Mouse (Mus musculus) forebrain, embryonic 15.5 days (tissue): ENCODE measurements at regions not wholly inside any gene's neighbourhood (a gene's known extent, or its start where the extent isn't known, plus 50 kb on each side); places are given as distances from the start of the nearest gene placed in this dataset.
"Not testable (repeated sequence)": the region's sequence is repeated elsewhere in the genome, so short reads cannot be mapped to it uniquely, and the experiment has no call there.

Experiments
- ATAC-seq: fragments of 200-750 bp; cut with Nextera tagmentation; replicated peaks from 2 replicates; pipeline ENCODE4 v1.8.0; 2017; ENCODE audit warnings: mild to moderate bottlenecking, moderate TSS enrichment, moderate library complexity
- H3K27ac ChIP-seq: fragments of 300-500 bp; sonication (generic); replicated peaks from 2 replicates; pipeline ENCODE4 v1.5.1; 2015; ENCODE audit warnings: mild to moderate bottlenecking, inconsistent platforms
- H3K27me3 ChIP-seq: fragments of 300-500 bp; sonication (generic); 2 replicates; pipeline ENCODE4 v1.6.1; 2015; ENCODE audit warnings: inconsistent platforms
- H3K36me3 ChIP-seq: fragments of 300-500 bp; sonication (generic); 2 replicates; pipeline ENCODE4 v1.6.1; 2015; ENCODE audit warnings: mild to moderate bottlenecking, inconsistent platforms
- H3K4me1 ChIP-seq: fragments of 300-500 bp; sonication (generic); 2 replicates; pipeline ENCODE4 v1.6.1; 2015; ENCODE audit warnings: inconsistent platforms
- H3K4me2 ChIP-seq: fragments of 300-500 bp; sonication (generic); replicated peaks from 2 replicates; pipeline ENCODE4 v1.6.1; 2015; ENCODE audit warnings: mild to moderate bottlenecking, inconsistent platforms
- H3K4me3 ChIP-seq: fragments of 300-500 bp; sonication (generic); 2 replicates; pipeline ENCODE4 v1.5.1; 2015; ENCODE audit warnings: mild to moderate bottlenecking, inconsistent platforms
- H3K9ac ChIP-seq: fragments of 300-500 bp; sonication (generic); replicated peaks from 2 replicates; pipeline ENCODE4 v1.6.1; 2015; ENCODE audit warnings: mild to moderate bottlenecking, inconsistent platforms
- H3K9me3 ChIP-seq: fragments of 300-500 bp; sonication (generic); 2 replicates; pipeline ENCODE4 v1.6.1; 2016; ENCODE audit warnings: inconsistent platforms
- WGBS: fragments of 180-500 bp; shearing (Covaris S2); methylation state at CpG from one replicate; pipeline ENCODE4 v1.1.7; 2015; ENCODE audit warnings: mixed read lengths; 5-methylcytosine and 5-hydroxymethylcytosine counted together

DNA sequence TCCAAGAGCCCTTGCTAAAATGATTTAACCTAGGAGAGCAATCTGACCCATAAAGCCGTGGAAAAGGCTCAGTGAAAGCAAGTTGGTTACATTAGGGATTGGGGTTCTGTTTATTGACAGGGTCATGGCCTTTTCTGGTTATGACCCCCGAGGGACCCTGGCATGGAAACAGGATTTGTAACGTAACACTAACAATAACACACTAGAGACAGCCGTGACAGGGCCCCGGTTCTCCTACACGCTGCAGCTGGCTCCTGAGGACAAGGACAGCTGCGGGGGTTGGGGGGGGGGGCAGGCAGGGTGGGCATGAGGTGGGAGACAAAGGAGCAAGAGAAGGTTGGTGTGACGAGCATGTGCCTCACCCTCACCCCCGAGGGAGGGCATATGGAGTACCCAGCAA lies 300.4 kb downstream of the Ets1 start:
- Histone ChIP-seq H3K4me2 (no peak overlapping the region), H3K4me3 (no peak overlapping the region), H3K9ac (no peak overlapping the region), H3K36me3 (no peaks in the 10 kb centered on the region), H3K9me3 (no peaks in the 10 kb centered on the region), H3K27ac (no peak overlapping the region), H3K4me1 (peaks cover 13% of the 10 kb centered on the region), H3K27me3 (0 out of 2 replicates have a peak, but pooled peaks cover 3% of the 10 kb centered on the region)
- ATAC-seq = no peak
- WGBS = 83% methylated on average over 9 of the region's 9 CpGs

DNA sequence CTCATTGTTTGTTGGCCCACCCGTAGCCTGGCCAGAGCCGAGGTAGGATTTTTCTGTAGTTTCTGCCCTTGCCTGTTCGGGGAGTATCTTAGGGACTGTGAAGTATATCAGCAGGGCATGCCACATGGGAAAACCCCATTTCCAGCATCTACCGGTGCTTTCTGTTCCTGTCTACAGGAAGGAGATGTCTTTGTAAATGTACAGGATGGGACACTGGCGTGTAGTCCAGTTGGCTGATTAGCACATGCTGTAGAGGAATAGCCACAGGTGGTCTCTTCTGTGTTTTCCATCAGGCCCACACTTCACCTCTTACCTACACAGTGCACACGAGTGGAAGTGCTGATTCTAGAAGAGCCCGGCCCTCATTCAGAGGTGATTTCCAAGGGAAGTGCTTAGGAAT lies 301.4 kb downstream of the Ets1 start:
- 0 out of 2 replicates have a peak, but pooled peaks cover 3% of the 10 kb centered on the region for H3K27me3 ChIP-seq
- H3K4me1 ChIP-seq = peaks cover 16% of the 10 kb centered on the region
- no peaks in the 10 kb centered on the region for H3K9me3 ChIP-seq
- H3K9ac ChIP-seq = no peak overlapping the region
- no peak overlapping the region for H3K4me2 ChIP-seq
- no peak overlapping the region for H3K27ac ChIP-seq
- no peaks in the 10 kb centered on the region for H3K36me3 ChIP-seq
- no peak for ATAC-seq
- no peak overlapping the region for H3K4me3 ChIP-seq
- 83% methylated on average over 7 of the region's 7 CpGs for WGBS

DNA sequence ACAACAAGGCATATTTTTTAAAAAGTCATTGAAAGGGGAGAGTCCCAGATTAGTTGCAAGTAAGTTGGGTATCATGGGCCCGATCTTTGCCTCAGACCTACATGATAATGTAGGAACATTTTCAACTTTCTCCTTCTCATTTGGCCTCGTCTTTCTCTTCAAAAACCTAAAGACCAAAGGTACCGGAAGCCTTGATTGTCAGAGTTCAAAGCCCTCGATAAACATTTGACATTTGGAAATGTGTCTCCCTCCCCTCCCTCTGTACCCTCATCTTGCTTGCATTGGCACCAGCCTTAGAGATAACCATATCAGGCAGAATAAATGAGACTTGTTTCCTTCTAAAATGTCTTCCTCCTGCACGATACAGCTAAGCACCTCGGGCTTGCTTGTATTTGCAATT lies 302.8 kb downstream of the Ets1 start:
- ATAC-seq = no peak
- Histone ChIP-seq H3K27me3 (0 out of 2 replicates have a peak, but pooled peaks cover 3% of the 10 kb centered on the region), H3K4me3 (no peak overlapping the region), H3K4me2 (no peak overlapping the region), H3K4me1 (peaks cover 16% of the 10 kb centered on the region), H3K27ac (no peak overlapping the region), H3K36me3 (no peaks in the 10 kb centered on the region), H3K9me3 (no peaks in the 10 kb centered on the region), H3K9ac (no peak overlapping the region)
- 92% methylated on average over 6 of the region's 6 CpGs for WGBS

DNA sequence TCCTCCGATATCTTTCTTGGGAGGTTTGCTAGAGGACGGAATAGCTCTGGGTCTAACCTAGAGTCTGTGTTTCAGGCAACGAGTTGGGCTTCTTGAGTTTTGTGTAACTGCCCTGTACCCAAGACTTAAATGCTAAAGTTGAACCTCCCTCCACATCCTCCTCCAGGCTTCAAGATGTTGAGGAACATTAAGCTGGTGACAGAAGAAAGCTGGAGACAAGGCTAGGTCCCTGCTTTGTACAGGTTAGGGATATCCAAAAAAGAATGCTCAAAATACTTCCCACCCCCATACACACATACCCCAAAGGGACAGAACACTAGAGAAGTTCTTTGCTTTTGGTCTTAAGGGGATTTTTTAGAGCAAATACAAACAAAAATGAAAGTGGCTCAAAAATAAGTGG lies 303.6 kb downstream of the Ets1 start:
- no peak for ATAC-seq
- Histone ChIP-seq H3K27ac (no peak overlapping the region), H3K9me3 (no peaks in the 10 kb centered on the region), H3K36me3 (no peaks in the 10 kb centered on the region), H3K27me3 (0 out of 2 replicates have a peak, but pooled peaks cover 3% of the 10 kb centered on the region), H3K9ac (no peak overlapping the region), H3K4me2 (no peak overlapping the region), H3K4me3 (no peak overlapping the region), H3K4me1 (peaks cover 16% of the 10 kb centered on the region)
- 92% methylated on average over 3 of the region's 3 CpGs for WGBS

DNA sequence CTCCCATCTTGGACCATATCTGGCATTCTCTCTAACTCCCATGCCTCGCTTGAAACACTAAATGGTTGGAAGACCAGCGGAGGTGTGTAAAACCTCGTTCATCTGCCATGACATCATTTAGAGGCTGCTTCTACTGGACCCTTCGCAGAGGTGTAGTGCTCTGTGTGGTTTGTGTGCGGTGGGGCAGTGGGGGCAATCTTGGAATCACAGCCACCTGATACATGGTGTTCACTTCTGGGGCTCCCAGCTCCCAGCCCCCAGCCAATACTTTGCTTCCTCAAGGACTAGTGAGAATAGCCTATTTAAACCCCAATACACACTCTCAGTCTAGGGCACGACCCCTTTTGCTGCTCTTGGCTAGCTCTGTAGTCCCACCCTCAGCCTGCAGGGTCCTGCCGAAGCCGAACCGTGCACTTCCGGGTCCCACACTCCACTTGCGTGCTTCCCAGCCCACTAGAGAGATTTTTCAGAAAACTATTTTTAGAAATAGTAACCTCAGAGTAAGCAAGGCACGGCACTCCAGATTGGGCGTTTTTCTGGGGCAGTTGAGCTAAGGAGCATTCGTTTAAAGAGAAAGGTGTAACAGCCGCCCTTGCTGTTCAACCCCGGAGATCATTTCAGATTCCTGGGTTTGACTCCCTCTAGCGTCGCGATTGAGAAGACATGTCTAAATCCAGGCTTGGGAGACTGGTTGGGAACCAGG lies 304.2 kb downstream of the Ets1 start:
- whole genome bisulfite sequencing = 23% methylated on average over 19 of the region's 19 CpGs
- H3K4me3 ChIP-seq = peak overlapping the region; percentile 55
- no peaks in the 10 kb centered on the region for H3K9me3 ChIP-seq
- peak; percentile 91 for ATAC-seq
- H3K27ac ChIP-seq = no peak overlapping the region
- H3K9ac ChIP-seq = peak overlapping the region; percentile 56
- no peaks in the 10 kb centered on the region for H3K36me3 ChIP-seq
- 0 out of 2 replicates have a peak, but pooled peaks cover 3% of the 10 kb centered on the region for H3K27me3 ChIP-seq
- peak overlapping the region; percentile 73 for H3K4me2 ChIP-seq
- peaks cover 16% of the 10 kb centered on the region for H3K4me1 ChIP-seq

DNA sequence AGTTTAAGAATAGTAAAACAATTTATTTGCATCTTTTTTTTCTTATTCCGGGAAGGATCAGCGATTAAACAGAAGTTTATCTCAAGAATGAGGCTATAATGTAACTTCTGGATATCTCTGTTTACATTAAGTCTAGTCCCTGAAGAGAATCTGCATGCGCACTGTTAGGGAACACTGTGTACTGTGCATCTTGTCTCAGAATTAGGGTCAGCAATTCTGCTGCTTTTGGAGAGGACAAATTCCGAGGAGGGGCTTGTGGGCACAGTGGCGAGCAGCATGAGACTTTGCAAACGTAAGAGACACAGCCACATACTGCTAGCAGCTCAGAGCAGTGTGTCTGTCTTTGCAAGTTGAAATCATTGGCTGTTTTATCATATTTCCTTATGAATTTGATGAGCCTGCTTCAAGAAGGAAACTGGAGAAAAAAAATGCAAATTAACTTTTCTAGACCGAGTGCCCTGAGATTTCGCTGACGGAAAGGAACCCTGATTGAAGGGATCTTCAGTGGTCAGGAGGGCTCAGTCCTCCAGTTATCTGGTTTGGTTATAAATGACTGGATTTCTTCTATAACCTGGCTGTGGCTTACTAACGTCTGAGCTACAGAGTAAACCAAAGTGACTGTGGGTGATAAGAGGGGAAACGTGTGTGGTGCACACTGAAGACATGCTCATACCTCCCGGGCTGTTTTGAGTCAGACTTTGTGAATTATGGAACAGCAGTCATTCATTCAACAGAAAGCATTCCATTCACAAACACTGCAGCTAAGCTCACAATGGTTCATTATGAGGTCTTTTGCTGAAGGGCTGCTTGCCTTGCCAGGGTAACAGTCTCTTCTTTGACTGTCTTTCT lies 305.1 kb downstream of the Ets1 start:
- ATAC-seq = no peak; the same call in 1 of the 2 replicates
- no peak overlapping the region for H3K9ac ChIP-seq
- no peaks in the 10 kb centered on the region for H3K36me3 ChIP-seq
- peak overlapping the region; percentile 73 for H3K4me2 ChIP-seq
- H3K27ac ChIP-seq = no peak overlapping the region
- H3K27me3 ChIP-seq = 0 out of 2 replicates have a peak, but pooled peaks cover 3% of the 10 kb centered on the region
- 39% methylated on average over 12 of the region's 12 CpGs for WGBS
- H3K9me3 ChIP-seq = no peaks in the 10 kb centered on the region
- H3K4me3 ChIP-seq = peak overlapping the region; percentile 55
- peaks cover 16% of the 10 kb centered on the region for H3K4me1 ChIP-seq

DNA sequence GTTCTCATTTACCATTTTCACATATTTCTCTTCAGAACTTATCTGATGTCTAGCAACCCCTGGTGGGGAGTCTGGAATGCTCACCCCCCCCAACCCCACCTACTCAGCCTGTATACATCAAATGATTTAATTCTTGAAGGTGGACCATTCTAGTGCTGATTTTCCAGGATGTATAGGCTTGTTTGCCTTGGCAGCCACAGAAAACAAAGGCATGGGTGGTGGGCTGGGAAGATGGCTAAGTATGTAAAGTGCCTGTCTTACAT lies 305.7 kb downstream of the Ets1 start:
- Histone ChIP-seq H3K4me3 (no peak overlapping the region), H3K9ac (no peak overlapping the region), H3K27ac (no peak overlapping the region), H3K4me1 (peaks cover 16% of the 10 kb centered on the region), H3K36me3 (no peaks in the 10 kb centered on the region), H3K27me3 (0 out of 2 replicates have a peak, but pooled peaks cover 3% of the 10 kb centered on the region), H3K9me3 (no peaks in the 10 kb centered on the region), H3K4me2 (no peak overlapping the region)
- ATAC-seq = no peak

DNA sequence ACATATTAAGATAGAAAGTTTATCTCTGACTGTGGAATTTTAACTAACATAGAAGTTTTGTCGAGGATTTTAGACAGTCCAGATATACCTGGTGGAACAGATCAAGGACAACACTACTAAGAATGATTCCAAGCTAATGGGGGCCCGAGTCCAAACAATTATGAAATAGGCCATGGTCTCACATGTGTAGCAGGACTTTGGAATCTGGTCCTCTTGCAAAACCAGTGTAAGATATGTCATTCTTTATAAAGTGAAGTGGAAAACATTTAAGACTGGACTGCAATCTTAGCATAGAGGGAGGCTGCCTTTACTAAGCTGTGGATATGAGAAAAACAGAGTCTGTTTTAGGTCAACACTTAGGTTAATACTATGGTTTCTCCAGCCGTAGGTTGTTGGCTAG lies 311.2 kb downstream of the Ets1 start:
- no peaks in the 10 kb centered on the region for H3K36me3 ChIP-seq
- no peak overlapping the region for H3K27ac ChIP-seq
- no peak overlapping the region for H3K4me2 ChIP-seq
- 87% methylated on average over 3 of the region's 3 CpGs for WGBS
- H3K9me3 ChIP-seq = no peaks in the 10 kb centered on the region
- ATAC-seq = no peak
- H3K27me3 ChIP-seq = no peaks in the 10 kb centered on the region
- no peak overlapping the region for H3K4me3 ChIP-seq
- H3K9ac ChIP-seq = no peak overlapping the region
- no peaks in the 10 kb centered on the region for H3K4me1 ChIP-seq

DNA sequence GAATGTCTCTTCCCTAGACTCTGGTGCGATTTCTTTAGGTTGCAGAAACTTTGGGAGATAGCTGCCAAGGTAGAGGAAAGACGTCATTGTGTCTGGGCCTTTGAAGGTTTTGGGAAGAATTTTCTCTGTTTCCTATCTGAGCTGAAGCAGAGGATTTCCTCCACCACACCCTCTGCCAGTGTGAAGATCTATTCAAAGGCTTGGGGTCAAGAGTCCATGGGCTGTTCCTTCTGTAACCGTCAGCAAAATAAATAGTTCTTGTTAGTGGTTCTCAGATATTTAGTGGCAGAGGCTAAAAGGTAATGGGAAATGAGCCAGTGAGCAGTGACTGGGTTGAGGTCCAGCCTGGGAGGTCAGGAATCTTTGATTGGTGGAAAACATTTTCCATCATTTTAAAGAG lies 313.0 kb downstream of the Ets1 start:
- H3K36me3 ChIP-seq = no peaks in the 10 kb centered on the region
- WGBS = 88% methylated on average over 3 of the region's 3 CpGs
- no peaks in the 10 kb centered on the region for H3K27me3 ChIP-seq
- ATAC-seq = no peak
- H3K4me3 ChIP-seq = no peak overlapping the region
- no peak overlapping the region for H3K4me2 ChIP-seq
- no peaks in the 10 kb centered on the region for H3K4me1 ChIP-seq
- no peak overlapping the region for H3K9ac ChIP-seq
- H3K9me3 ChIP-seq = no peaks in the 10 kb centered on the region
- H3K27ac ChIP-seq = no peak overlapping the region

DNA sequence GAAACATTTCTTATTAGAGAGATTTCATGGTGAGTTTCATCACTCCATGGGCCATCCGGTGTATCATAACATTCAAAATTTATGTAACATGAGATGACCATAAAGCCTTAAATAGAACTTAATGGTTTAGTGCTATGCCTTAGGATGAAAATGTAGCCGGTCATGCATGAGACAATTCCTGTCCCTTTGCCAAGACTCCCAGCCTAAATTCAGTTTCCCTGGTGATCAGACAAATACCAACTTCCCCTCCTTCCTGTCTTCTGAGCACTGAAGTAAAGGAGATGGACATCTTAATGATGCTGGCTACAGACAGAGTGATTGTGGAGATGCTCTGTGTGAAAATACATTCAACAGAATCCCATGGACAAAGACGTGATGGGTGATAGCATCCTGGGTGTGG lies 322.7 kb downstream of the Ets1 start:
- Histone ChIP-seq H3K27ac (no peak overlapping the region), H3K27me3 (no peaks in the 10 kb centered on the region), H3K4me1 (no peaks in the 10 kb centered on the region), H3K4me3 (no peak overlapping the region), H3K4me2 (no peak overlapping the region), H3K9me3 (no peaks in the 10 kb centered on the region), H3K36me3 (no peaks in the 10 kb centered on the region), H3K9ac (no peak overlapping the region)
- 65% methylated on average over 3 of the region's 3 CpGs for WGBS
- no peak for ATAC-seq

DNA sequence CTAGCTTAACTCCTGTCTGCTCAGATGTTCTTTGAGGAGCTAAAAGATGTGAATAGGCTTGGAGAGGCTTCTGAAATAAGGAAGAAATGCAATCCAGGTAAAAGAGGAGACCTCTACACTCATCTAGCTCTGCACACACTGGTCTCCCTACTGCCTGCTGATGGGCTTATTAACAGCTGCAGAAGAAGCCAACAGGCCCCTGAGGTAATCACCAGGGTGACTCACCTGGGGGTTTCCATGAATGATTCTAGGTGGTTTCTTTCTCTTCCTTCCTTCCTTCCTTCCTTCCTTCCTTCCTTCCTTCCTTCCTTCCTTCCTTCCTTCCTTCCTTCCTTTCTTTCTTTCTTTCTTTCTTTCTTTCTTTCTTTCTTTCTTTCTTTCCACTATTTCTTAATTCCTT lies 323.4 kb downstream of the Ets1 start:
- H3K9me3 ChIP-seq, H3K4me1 ChIP-seq, H3K27me3 ChIP-seq, H3K4me2 ChIP-seq, H3K9ac ChIP-seq, H3K4me3 ChIP-seq, H3K36me3 ChIP-seq, H3K27ac ChIP-seq, ATAC-seq: not testable (repeated sequence)

DNA sequence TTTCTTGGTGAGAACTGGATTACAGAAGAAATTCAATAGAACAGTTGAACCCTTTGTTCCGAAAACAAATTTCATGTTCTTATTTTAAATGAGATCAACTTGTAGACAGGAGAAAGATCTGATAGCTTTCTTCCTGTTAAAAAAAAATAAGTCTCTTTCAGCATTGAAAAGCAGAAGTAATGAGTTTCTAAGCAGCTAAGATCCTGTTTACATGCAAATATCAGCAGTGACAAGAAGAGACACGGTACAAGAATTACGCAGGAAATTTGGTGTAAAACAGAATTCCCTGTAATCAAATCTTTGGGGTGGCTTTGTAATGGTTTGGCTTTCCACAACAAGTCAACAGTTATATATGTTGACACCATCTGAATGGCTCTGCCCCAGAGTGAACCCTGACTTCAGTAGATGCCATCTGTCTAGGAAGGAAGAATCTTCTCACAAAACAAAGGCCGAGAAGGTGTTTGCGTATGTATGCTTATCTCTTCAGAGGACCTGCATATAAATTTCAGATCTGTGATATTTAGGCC lies 326.7 kb downstream of the Ets1 start:
- Histone ChIP-seq H3K27ac (no peak overlapping the region), H3K36me3 (no peaks in the 10 kb centered on the region), H3K27me3 (no peaks in the 10 kb centered on the region), H3K9ac (no peak overlapping the region), H3K4me2 (no peak overlapping the region), H3K9me3 (no peaks in the 10 kb centered on the region), H3K4me1 (no peaks in the 10 kb centered on the region), H3K4me3 (no peak overlapping the region)
- WGBS = 93% methylated on average over 5 of the region's 5 CpGs
- no peak for ATAC-seq
